Mouse (Mus musculus): Measurements from ENCODE around the gene D430041D05Rik. TPM values are rescaled to one million over a fixed set of nuclear protein-coding genes. Genes with fewer than 3 reads are reported as not detected.

Gene D430041D05Rik
- total RNA-seq, 2 experiments from 2014 or later = 94.4 to 99.5 TPM

GRCm38 (mm10) chr2:104145983-104146382 lies 264.8 kb downstream of the D430041D05Rik start:
- intact Hi-C loops (cut with DNase I) = no loop called here
- DNase-seq (ENCODE audit: extremely low spot score in 1 of 2, low spot score in 2 of 2) = peak in 1 of 2 experiments; percentile 44

GRCm38 (mm10) chr2:104144004-104144403 lies 266.8 kb downstream of the D430041D05Rik start:
- no peak for DNase-seq (ENCODE audit: extremely low spot score in 1 of 2, low spot score in 2 of 2)
- intact Hi-C loops (cut with DNase I) = no loop called here

GRCm38 (mm10) chr2:104142140-104142539 lies 268.7 kb downstream of the D430041D05Rik start:
- intact Hi-C loops (cut with DNase I) = no loop called here
- no peak for DNase-seq (ENCODE audit: extremely low spot score in 1 of 2, low spot score in 2 of 2)

GRCm38 (mm10) chr2:104135920-104136319 lies 274.9 kb downstream of the D430041D05Rik start:
- intact Hi-C loops (cut with DNase I) = loop anchor here (2.0 kb wide), 1 partner anchor 287 kb away; no protein-coding TSS in a partner anchor
- DNase-seq (ENCODE audit: extremely low spot score in 1 of 2, low spot score in 2 of 2) = no peak

GRCm38 (mm10) chr2:104134150-104135056 lies 276.4 kb downstream of the D430041D05Rik start:
- intact Hi-C loops (cut with DNase I) = loop anchor here (2.0 to 5.0 kb wide), 2 partner anchors 288 to 453 kb away; no protein-coding TSS in a partner anchor
- peak; percentile 56 to 72 for DNase-seq (ENCODE audit: extremely low spot score in 1 of 2, low spot score in 2 of 2)

GRCm38 (mm10) chr2:104133042-104133810 lies 277.6 kb downstream of the D430041D05Rik start:
- intact Hi-C loops (cut with DNase I) = loop anchor here (5.0 kb wide), 1 partner anchor 454 kb away; no protein-coding TSS in a partner anchor
- DNase-seq (ENCODE audit: extremely low spot score in 1 of 2, low spot score in 2 of 2) = peak in 1 of 2 experiments; percentile 45

GRCm38 (mm10) chr2:104132266-104132859 lies 278.4 kb downstream of the D430041D05Rik start:
- intact Hi-C loops (cut with DNase I) = loop anchor here (5.0 kb wide), 1 partner anchor 455 kb away; no protein-coding TSS in a partner anchor
- no peak for DNase-seq (ENCODE audit: extremely low spot score in 1 of 2, low spot score in 2 of 2)

GRCm38 (mm10) chr2:104130969-104131368 lies 279.8 kb downstream of the D430041D05Rik start:
- intact Hi-C loops (cut with DNase I) = loop anchor here (5.0 kb wide), 1 partner anchor 456 kb away; no protein-coding TSS in a partner anchor
- peak in 1 of 2 experiments; percentile 43 for DNase-seq (ENCODE audit: extremely low spot score in 1 of 2, low spot score in 2 of 2)

GRCm38 (mm10) chr2:104130165-104130564 lies 280.6 kb downstream of the D430041D05Rik start:
- peak in 1 of 2 experiments; percentile 23 for DNase-seq (ENCODE audit: extremely low spot score in 1 of 2, low spot score in 2 of 2)
- intact Hi-C loops (cut with DNase I) = loop anchor here (5.0 kb wide), 1 partner anchor 457 kb away; no protein-coding TSS in a partner anchor

- intact Hi-C loops (cut with DNase I) = loop anchor here (10.0 kb wide), 1 partner anchor 94 kb away; no protein-coding TSS in a partner anchor
- DNase-seq (ENCODE audit: extremely low spot score in 1 of 2, low spot score in 2 of 2) = no peak
These were observed 281.8 kb downstream of the D430041D05Rik start for GRCm38 (mm10) chr2:104128803-104129531.

- intact Hi-C loops (cut with DNase I) = loop anchor here (10.0 kb wide), 1 partner anchor 89 kb away; no protein-coding TSS in a partner anchor
- no peak for DNase-seq (ENCODE audit: extremely low spot score in 1 of 2, low spot score in 2 of 2)
These were observed 286.7 kb downstream of the D430041D05Rik start for GRCm38 (mm10) chr2:104124071-104124470.

GRCm38 (mm10) chr2:104123540-104123939 lies 287.3 kb downstream of the D430041D05Rik start:
- intact Hi-C loops (cut with DNase I) = loop anchor here (10.0 kb wide), 1 partner anchor 89 kb away; no protein-coding TSS in a partner anchor
- DNase-seq (ENCODE audit: extremely low spot score in 1 of 2, low spot score in 2 of 2) = no peak

GRCm38 (mm10) chr2:104122505-104123378 lies 288.1 kb downstream of the D430041D05Rik start, which contains the start of gene A930018P22Rik:
Gene A930018P22Rik (plus strand): TSS chr2:104122769.
- intact Hi-C loops (cut with DNase I) = loop anchor here (10.0 kb wide), 1 partner anchor 88 kb away; no protein-coding TSS in a partner anchor
- DNase-seq (ENCODE audit: extremely low spot score in 1 of 2, low spot score in 2 of 2) = peak; percentile 76 to 90

- intact Hi-C loops (cut with DNase I) = loop anchor here (10.0 kb wide), 1 partner anchor 87 kb away; no protein-coding TSS in a partner anchor
- no peak for DNase-seq (ENCODE audit: extremely low spot score in 1 of 2, low spot score in 2 of 2)
These were observed 288.9 kb downstream of the D430041D05Rik start for GRCm38 (mm10) chr2:104121681-104122504.

GRCm38 (mm10) chr2:104120312-104120711 lies 290.5 kb downstream of the D430041D05Rik start:
- intact Hi-C loops (cut with DNase I) = loop anchor here (10.0 kb wide), 1 partner anchor 86 kb away; no protein-coding TSS in a partner anchor
- DNase-seq (ENCODE audit: extremely low spot score in 1 of 2, low spot score in 2 of 2) = no peak

GRCm38 (mm10) chr2:104119097-104119496 lies 291.7 kb downstream of the D430041D05Rik start:
- DNase-seq (ENCODE audit: extremely low spot score in 1 of 2, low spot score in 2 of 2) = no peak
- intact Hi-C loops (cut with DNase I) = no loop called here

All from left cerebral cortex, postnatal 10 days (tissue).